Mouse (Mus musculus) liver, embryonic 15.5 days (tissue): ENCODE measurements around the gene Csta1. TPM values are rescaled to one million over a fixed set of nuclear protein-coding genes. Genes with fewer than 3 reads are reported as not detected.

ENCODE experiments used
- polyA plus RNA-seq: library from polyadenylated mRNA; unstranded; fragments of >200 nt; fragmentation: Nextera tagmentation; extraction: Ambion mirVana; gene quantifications from 2 replicates; pipeline ENCODE4 v1.2.1, GENCODE M21; 2015

Gene Csta1
- polyA plus RNA-seq, 1 experiment from 2014 or later, result not detected

Other genes starting within 250 kb of the Csta1 start
- gene Parp9, start 192.8 kb downstream of the Csta1 start, polyA plus RNA-seq, result 9.0 and 9.5 TPM in 2 replicates
- 4.9 TPM in 2 replicates for gene Dtx3l, start 192.1 kb downstream of the Csta1 start, polyA plus RNA-seq
- gene Kpna1, start 152.5 kb downstream of the Csta1 start, polyA plus RNA-seq, result 32.6 and 32.9 TPM in 2 replicates
- 2.3 and 2.5 TPM in 2 replicates for gene Wdr5b, start 90.1 kb downstream of the Csta1 start, polyA plus RNA-seq
- 189 and 192 TPM in 2 replicates for gene Fam162a, start 59.6 kb downstream of the Csta1 start, polyA plus RNA-seq
- 39.3 and 42.4 TPM in 2 replicates for gene Ccdc58, start 59.6 kb downstream of the Csta1 start, polyA plus RNA-seq
- 56.4 and 66.8 TPM in 2 replicates for gene Stfa2l1, start 25.6 kb upstream of the Csta1 start, polyA plus RNA-seq
- gene Gm5483, start 53.0 kb upstream of the Csta1 start, polyA plus RNA-seq, result 193 and 234 TPM in 2 replicates
- gene Gm5416, start 79.2 kb upstream of the Csta1 start, polyA plus RNA-seq, result 6.7 TPM in 2 replicates
- 14.7 and 17.8 TPM in 2 replicates for gene 2010005H15Rik, start 90.2 kb upstream of the Csta1 start, polyA plus RNA-seq
- gene Stfa1, start 145.7 kb upstream of the Csta1 start, polyA plus RNA-seq, result 449 and 596 TPM in 2 replicates
- gene BC117090, start 203.1 kb upstream of the Csta1 start, polyA plus RNA-seq, result 1.5 and 1.8 TPM in 2 replicates
- gene BC100530, start 236.5 kb upstream of the Csta1 start, polyA plus RNA-seq, result 382 and 487 TPM in 2 replicates